Mouse (Mus musculus) forebrain, embryonic 13.5 days (tissue): ENCODE measurements at regions not wholly inside any gene's neighbourhood (a gene's known extent, or its start where the extent isn't known, plus 50 kb on each side); places are given as distances from the start of the nearest gene placed in this dataset.
"Not testable (repeated sequence)": the region's sequence is repeated elsewhere in the genome, so short reads cannot be mapped to it uniquely, and the experiment has no call there.

Source experiments
- ATAC-seq: fragments of 200-750 bp; cut with Nextera tagmentation; 2 replicates; pipeline ENCODE4 v1.8.0; 2017
- H3K27ac ChIP-seq: fragments of 300-500 bp; sonication (generic); 2 replicates; pipeline ENCODE4 v1.5.1; 2015; ENCODE audit warnings: inconsistent platforms, mild to moderate bottlenecking, moderate library complexity
- H3K27me3 ChIP-seq: fragments of 300-500 bp; sonication (generic); 2 replicates; pipeline ENCODE4 v1.6.1; 2015; ENCODE audit warnings: mild to moderate bottlenecking, inconsistent platforms
- H3K36me3 ChIP-seq: fragments of 300-500 bp; sonication (generic); 2 replicates; pipeline ENCODE4 v1.6.1; 2015; ENCODE audit warnings: mild to moderate bottlenecking, inconsistent platforms; ENCODE audit not compliant: poor library complexity, severe bottlenecking
- H3K4me1 ChIP-seq: fragments of 300-500 bp; sonication (generic); 2 replicates; pipeline ENCODE4 v1.6.1; 2015; ENCODE audit warnings: inconsistent platforms
- H3K4me2 ChIP-seq: fragments of 300-500 bp; sonication (generic); 2 replicates; pipeline ENCODE4 v1.6.1; 2015; ENCODE audit warnings: inconsistent platforms, mild to moderate bottlenecking, moderate library complexity
- H3K4me3 ChIP-seq: fragments of 300-500 bp; sonication (generic); 2 replicates; pipeline ENCODE4 v1.5.1; 2015; ENCODE audit warnings: mild to moderate bottlenecking, inconsistent platforms
- H3K9ac ChIP-seq: fragments of 300-500 bp; sonication (generic); 2 replicates; pipeline ENCODE4 v1.6.1; 2015; ENCODE audit warnings: mild to moderate bottlenecking, inconsistent platforms
- H3K9me3 ChIP-seq: fragments of 300-500 bp; sonication (generic); replicated peaks from 2 replicates; pipeline ENCODE4 v1.6.1; 2016; ENCODE audit warnings: inconsistent platforms
- WGBS: fragments of 180-500 bp; shearing (Covaris S2); methylation state at CpG from one replicate; pipeline ENCODE4 v1.1.7; 2015; 5-methylcytosine and 5-hydroxymethylcytosine counted together

- no peaks in the 10 kb centered on the region for H3K27me3 ChIP-seq
- whole genome bisulfite sequencing = 60% methylated on average over 6 of the region's 6 CpGs
- no peaks in the 10 kb centered on the region for H3K36me3 ChIP-seq
- ATAC-seq = no peak
- H3K4me1 ChIP-seq = no peaks in the 10 kb centered on the region
- H3K4me2 ChIP-seq = no peak overlapping the region
- no peak overlapping the region for H3K9ac ChIP-seq
- H3K9me3 ChIP-seq = no peaks in the 10 kb centered on the region; the same call in 1 of the 2 replicates
- no peak overlapping the region for H3K4me3 ChIP-seq
- no peak overlapping the region for H3K27ac ChIP-seq
Measured at GRCm38 (mm10) chr3:147736673-147737439, 884.7 kb downstream of the Ttll7 start.

DNA sequence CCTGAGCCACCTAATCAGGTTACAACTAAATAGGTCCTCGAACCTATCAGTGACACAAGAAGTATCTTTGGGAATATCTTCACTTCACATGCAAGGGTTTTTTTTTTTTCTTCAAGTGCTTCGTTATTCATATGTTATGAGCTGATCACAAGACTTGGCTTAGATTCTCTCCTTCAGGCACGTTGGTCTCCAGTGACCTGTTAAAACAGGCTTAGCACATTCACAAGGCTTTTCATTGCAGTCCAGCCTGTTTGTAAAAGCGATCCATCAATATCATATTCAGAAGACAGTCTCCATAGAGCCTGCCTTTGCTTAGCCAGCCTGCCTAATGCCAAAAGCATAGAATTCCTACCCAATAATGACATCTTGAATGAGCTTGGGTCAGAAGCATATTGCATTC is 864.2 kb downstream of the Ttll7 start:
- 66% methylated on average over 4 of the region's 4 CpGs for WGBS
- H3K9ac ChIP-seq = no peak overlapping the region
- H3K4me2 ChIP-seq = no peak overlapping the region
- H3K36me3 ChIP-seq = no peaks in the 10 kb centered on the region
- no peaks in the 10 kb centered on the region for H3K4me1 ChIP-seq
- H3K9me3 ChIP-seq = no peaks in the 10 kb centered on the region
- no peaks in the 10 kb centered on the region for H3K27me3 ChIP-seq
- ATAC-seq = no peak
- H3K27ac ChIP-seq = no peak overlapping the region
- no peak overlapping the region for H3K4me3 ChIP-seq

DNA sequence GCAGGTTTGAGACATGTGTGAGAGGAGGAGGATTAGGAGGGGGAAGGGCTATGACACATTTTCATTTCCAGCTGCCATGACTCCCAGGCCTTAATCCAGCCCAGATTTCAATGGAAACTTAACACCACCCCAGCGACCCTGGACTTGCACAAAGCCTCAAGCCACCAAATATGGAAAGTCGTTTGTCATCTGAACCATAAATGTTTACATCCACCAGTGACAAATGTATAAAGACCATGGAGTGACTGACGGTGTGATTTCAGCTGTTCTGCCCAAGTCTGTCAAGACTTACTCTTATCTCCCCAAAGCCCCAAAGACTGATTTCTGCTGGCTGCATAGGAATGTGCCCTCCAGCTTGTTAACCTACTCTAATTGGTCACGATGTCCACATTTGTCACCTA is 855.2 kb downstream of the Ttll7 start:
- no peaks in the 10 kb centered on the region for H3K27me3 ChIP-seq
- no peak overlapping the region for H3K27ac ChIP-seq
- no peak for ATAC-seq
- H3K4me2 ChIP-seq = no peak overlapping the region
- H3K9ac ChIP-seq = no peak overlapping the region
- no peaks in the 10 kb centered on the region for H3K9me3 ChIP-seq
- WGBS = 51% methylated on average over 4 of the region's 4 CpGs
- no peaks in the 10 kb centered on the region for H3K36me3 ChIP-seq
- H3K4me1 ChIP-seq = no peaks in the 10 kb centered on the region
- H3K4me3 ChIP-seq = no peak overlapping the region

- Histone ChIP-seq H3K27ac (no peak overlapping the region), H3K4me3 (no peak overlapping the region), H3K4me2 (no peak overlapping the region), H3K36me3 (no peaks in the 10 kb centered on the region), H3K4me1 (peaks cover 9% of the 10 kb centered on the region), H3K27me3 (no peaks in the 10 kb centered on the region), H3K9me3 (no peaks in the 10 kb centered on the region), H3K9ac (no peak overlapping the region)
- no peak for ATAC-seq
- WGBS = 89% methylated on average over 2 of the region's 2 CpGs
Measured at GRCm38 (mm10) chr3:147683730-147684129, 831.6 kb downstream of the Ttll7 start.

GRCm38 (mm10) chr3:147680299-147680698 is 828.1 kb downstream of the Ttll7 start:
- Histone ChIP-seq H3K27ac (no peak overlapping the region), H3K4me3 (no peak overlapping the region), H3K9me3 (no peaks in the 10 kb centered on the region), H3K4me2 (no peak overlapping the region), H3K4me1 (peaks cover 9% of the 10 kb centered on the region), H3K36me3 (no peaks in the 10 kb centered on the region), H3K9ac (no peak overlapping the region), H3K27me3 (no peaks in the 10 kb centered on the region)
- 3% methylated on average over 1 of the region's 1 CpGs for WGBS
- no peak; the same call in 1 of the 2 replicates for ATAC-seq

GRCm38 (mm10) chr3:147662572-147662971 is 810.4 kb downstream of the Ttll7 start:
- Histone ChIP-seq H3K27ac (no peak overlapping the region), H3K4me3 (no peak overlapping the region), H3K27me3 (no peaks in the 10 kb centered on the region), H3K36me3 (no peaks in the 10 kb centered on the region), H3K9ac (no peak overlapping the region), H3K9me3 (no peaks in the 10 kb centered on the region), H3K4me1 (no peaks in the 10 kb centered on the region), H3K4me2 (no peak overlapping the region)
- ATAC-seq = no peak
- 86% methylated on average over 3 of the region's 3 CpGs for WGBS

DNA sequence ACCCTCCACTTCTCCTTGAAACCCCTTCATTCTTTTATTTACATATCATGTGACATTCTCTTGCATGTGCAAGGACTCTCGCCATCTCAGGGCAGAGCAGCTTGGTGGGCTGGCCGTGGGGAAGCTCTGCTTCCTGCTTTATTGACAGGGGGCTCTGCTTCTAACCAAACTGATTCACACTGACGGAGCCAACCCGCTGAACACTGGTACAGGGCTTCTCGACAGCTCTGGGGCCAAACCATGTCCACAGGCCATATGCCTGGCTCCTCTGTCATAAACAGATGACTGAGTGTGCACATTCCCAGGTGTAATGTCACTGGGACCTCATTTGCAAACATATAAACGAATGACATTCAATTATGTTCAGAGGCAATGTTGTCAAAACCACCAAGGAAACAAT is 800.7 kb downstream of the Ttll7 start:
- no peak overlapping the region for H3K27ac ChIP-seq
- H3K4me1 ChIP-seq = no peaks in the 10 kb centered on the region
- ATAC-seq = no peak
- H3K4me2 ChIP-seq = no peak overlapping the region
- H3K9me3 ChIP-seq = no peaks in the 10 kb centered on the region
- H3K27me3 ChIP-seq = no peaks in the 10 kb centered on the region
- no peak overlapping the region for H3K4me3 ChIP-seq
- no peak overlapping the region for H3K9ac ChIP-seq
- 66% methylated on average over 6 of the region's 6 CpGs for WGBS
- no peaks in the 10 kb centered on the region for H3K36me3 ChIP-seq

GRCm38 (mm10) chr3:147635486-147635885 is 783.3 kb downstream of the Ttll7 start:
- 94% methylated on average over 21 of the region's 21 CpGs for WGBS
- H3K4me2 ChIP-seq, H3K27me3 ChIP-seq, H3K27ac ChIP-seq, H3K4me1 ChIP-seq, H3K9ac ChIP-seq, H3K4me3 ChIP-seq, ATAC-seq, H3K36me3 ChIP-seq, H3K9me3 ChIP-seq: not testable (repeated sequence)

GRCm38 (mm10) chr3:147631151-147631550 is 779.0 kb downstream of the Ttll7 start:
- Histone ChIP-seq H3K27me3 (no peaks in the 10 kb centered on the region), H3K4me2 (no peak overlapping the region), H3K36me3 (no peaks in the 10 kb centered on the region), H3K9me3 (no peaks in the 10 kb centered on the region), H3K27ac (no peak overlapping the region), H3K4me3 (no peak overlapping the region), H3K4me1 (no peaks in the 10 kb centered on the region), H3K9ac (no peak overlapping the region)
- ATAC-seq = no peak
- 91% methylated on average over 3 of the region's 3 CpGs for WGBS

GRCm38 (mm10) chr3:147583697-147584315 is 731.6 kb downstream of the Ttll7 start:
- no peak for ATAC-seq
- WGBS = 67% methylated on average over 6 of the region's 6 CpGs

DNA sequence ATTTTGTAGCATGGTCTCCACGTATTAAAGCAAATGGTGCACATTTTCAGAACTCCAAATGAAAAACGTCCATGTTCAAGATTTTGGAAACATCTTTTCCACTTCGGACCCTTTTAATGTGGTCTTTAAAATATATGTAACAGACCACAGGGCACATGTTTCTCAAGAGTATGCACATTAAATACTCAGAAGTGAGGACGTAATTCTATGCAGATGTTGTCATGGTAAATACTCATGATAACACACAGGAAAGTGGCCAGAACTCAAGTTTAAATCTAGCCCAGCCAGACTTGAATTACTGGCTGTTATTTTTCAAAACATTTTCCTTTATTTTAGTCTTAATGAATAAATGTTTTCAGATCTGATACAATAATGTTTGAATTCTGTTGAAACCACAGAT is 719.7 kb downstream of the Ttll7 start:
- 93% methylated on average over 4 of the region's 4 CpGs for WGBS
- Histone ChIP-seq H3K4me3 (no peak overlapping the region), H3K27me3 (no peaks in the 10 kb centered on the region), H3K9me3 (no peaks in the 10 kb centered on the region), H3K4me1 (no peaks in the 10 kb centered on the region), H3K27ac (no peak overlapping the region), H3K36me3 (no peaks in the 10 kb centered on the region), H3K9ac (no peak overlapping the region), H3K4me2 (no peak overlapping the region)
- no peak for ATAC-seq

More at GRCm38 (mm10) chr3:147583697-147584315, 731.6 kb downstream of the Ttll7 start:
- Histone ChIP-seq H3K4me2 (no peak overlapping the region), H3K9ac (no peak overlapping the region), H3K27ac (no peak overlapping the region), H3K36me3 (no peaks in the 10 kb centered on the region), H3K4me1 (no peaks in the 10 kb centered on the region), H3K27me3 (no peaks in the 10 kb centered on the region), H3K4me3 (no peak overlapping the region), H3K9me3 (no peaks in the 10 kb centered on the region)

GRCm38 (mm10) chr3:147545329-147546006 is 693.3 kb downstream of the Ttll7 start:
- no peak for ATAC-seq
- Histone ChIP-seq H3K27ac (no peak overlapping the region), H3K9me3 (no peaks in the 10 kb centered on the region), H3K27me3 (no peaks in the 10 kb centered on the region), H3K4me3 (no peak overlapping the region), H3K4me2 (no peak overlapping the region), H3K4me1 (no peaks in the 10 kb centered on the region), H3K9ac (no peak overlapping the region), H3K36me3 (no peaks in the 10 kb centered on the region)
- WGBS = 76% methylated on average over 6 of the region's 6 CpGs
